Mouse (Mus musculus) thymus, adult 2 months (tissue): ENCODE measurements around the gene Pbxip1.

Source experiments
- CTCF ChIP-seq: fragments of 200-500 bp; IDR thresholded peaks from 2 replicates; pipeline ENCODE4 v1.5.1; 2012; ENCODE audit warnings: mild to moderate bottlenecking, control low read depth, low read length, moderate library complexity, borderline replicate concordance; ENCODE audit not compliant: control insufficient read depth, poor library complexity, insufficient read depth; ENCODE audit errors: extremely low read depth
- POLR2A ChIP-seq: fragments of 200-500 bp; IDR thresholded peaks from 2 replicates; pipeline ENCODE4 v1.6.1; 2012; ENCODE audit warnings: mild to moderate bottlenecking, low read length, control low read depth, moderate library complexity; ENCODE audit not compliant: control insufficient read depth, poor library complexity, insufficient read depth; ENCODE audit errors: extremely low read depth

- TF ChIP-seq CTCF (no peak), POLR2A (no peak)
These were observed 19.3 kb downstream of the Pbxip1 start for GRCm38 (mm10) chr3:89455786-89456285.
